Mouse (Mus musculus) mouse embryonic stem cell (cell line): ENCODE data around the gene Fgfr2.

Experiments used
- in situ Hi-C, 2 experiments: fragments of 300-500 bp; cut with MboI; formaldehyde crosslinking; loops; 1 replicate in 1 of 2; 3 replicates in 1 of 2; pipeline ENCODE4 v1.14.3; 2019 to 2020; ENCODE audit warnings: low sequenced_read_pairs in 2 of 2, low pct_unique_long_range_greater_than_20kb in 1 of 2, mixed read lengths in 1 of 2; ENCODE audit not compliant: unreplicated experiment in 1 of 2

The Fgfr2 gene

GRCm38 (mm10) chr7:133094161-133094560 lies 29.0 kb downstream of the Fgfr2 start:
- in situ Hi-C loops: no loop called here

- in situ Hi-C loops: no loop called here
Measured at GRCm38 (mm10) chr7:133093731-133094130, 29.4 kb downstream of the Fgfr2 start.

GRCm38 (mm10) chr7:133090641-133091040 lies 32.5 kb downstream of the Fgfr2 start:
- in situ Hi-C loops: no loop called here

- in situ Hi-C loops: no loop called here
Measured at GRCm38 (mm10) chr7:133089621-133090260, 33.4 kb downstream of the Fgfr2 start.

GRCm38 (mm10) chr7:133088830-133089261 lies 34.3 kb downstream of the Fgfr2 start:
- in situ Hi-C loops: no loop called here

DNA sequence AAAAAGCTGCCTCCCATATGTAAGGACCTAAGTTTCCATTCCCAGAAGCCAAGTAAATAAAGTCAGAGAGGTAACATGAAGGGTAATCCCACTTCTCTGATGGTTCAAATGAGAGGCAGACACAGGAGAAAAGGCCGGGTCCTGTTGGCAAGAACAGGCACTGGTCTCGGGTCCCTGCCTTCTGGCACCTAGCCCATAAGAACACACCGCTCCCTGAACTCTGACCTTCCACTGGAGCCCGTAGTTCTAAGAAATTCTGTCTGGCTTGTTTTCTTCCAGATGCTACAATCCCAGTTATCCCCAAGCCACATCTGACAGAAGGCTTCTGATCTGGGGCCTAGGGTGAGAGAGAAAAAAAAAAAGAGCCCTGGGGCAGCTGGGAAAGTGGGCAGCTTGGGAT lies 34.7 kb downstream of the Fgfr2 start:
- in situ Hi-C loops: no loop called here

GRCm38 (mm10) chr7:133085408-133085807 lies 37.7 kb downstream of the Fgfr2 start:
- in situ Hi-C loops: no loop called here

- in situ Hi-C loops: no loop called here
Measured at GRCm38 (mm10) chr7:133083936-133084614, 39.1 kb downstream of the Fgfr2 start.

DNA sequence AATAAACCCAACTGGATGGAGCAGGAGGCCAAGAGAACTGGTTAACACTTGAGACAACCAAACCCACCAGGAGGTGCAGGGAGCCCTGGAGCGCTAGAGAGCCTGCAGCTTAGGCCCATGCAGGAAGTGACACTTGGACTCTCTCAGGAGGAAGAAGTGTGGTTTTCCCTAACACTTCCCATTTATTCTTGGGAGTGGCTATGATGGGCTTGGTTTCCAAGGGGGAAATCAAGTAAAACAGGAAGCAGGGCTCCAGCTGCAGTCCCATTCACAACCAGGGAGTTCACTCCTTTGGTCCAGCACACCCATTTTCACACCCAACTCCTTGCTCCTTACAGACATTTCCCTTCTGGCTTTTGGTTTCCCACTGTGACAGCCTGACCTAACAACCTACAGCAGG lies 44.2 kb downstream of the Fgfr2 start:
- in situ Hi-C loops: no loop called here

GRCm38 (mm10) chr7:133074462-133075133 lies 48.6 kb downstream of the Fgfr2 start:
- in situ Hi-C loops: no loop called here

DNA sequence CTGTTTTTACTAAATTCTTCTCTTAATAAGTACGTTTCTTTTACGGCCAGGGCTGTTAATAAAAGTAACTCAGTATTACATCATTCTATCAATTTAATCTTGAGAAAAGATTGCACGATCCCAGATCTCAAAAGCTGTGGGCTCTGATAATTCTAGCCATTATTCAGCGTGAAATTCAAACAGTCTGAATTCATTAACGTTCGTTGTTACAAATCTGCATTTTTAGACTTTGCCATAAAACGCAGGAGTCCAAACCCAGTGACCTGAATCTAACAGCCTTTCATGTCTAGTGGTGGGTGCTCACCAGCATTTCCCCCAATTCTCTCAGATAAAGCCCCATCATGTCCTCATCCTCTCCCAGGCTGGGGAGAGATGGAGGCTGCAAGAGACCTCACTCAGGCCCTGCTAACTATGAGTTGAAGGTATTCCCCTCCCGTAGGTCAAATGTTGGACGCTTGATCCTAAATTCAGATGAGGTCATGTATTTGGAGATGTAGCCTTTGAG lies 50.0 kb downstream of the Fgfr2 start:
- in situ Hi-C loops: no loop called here

DNA sequence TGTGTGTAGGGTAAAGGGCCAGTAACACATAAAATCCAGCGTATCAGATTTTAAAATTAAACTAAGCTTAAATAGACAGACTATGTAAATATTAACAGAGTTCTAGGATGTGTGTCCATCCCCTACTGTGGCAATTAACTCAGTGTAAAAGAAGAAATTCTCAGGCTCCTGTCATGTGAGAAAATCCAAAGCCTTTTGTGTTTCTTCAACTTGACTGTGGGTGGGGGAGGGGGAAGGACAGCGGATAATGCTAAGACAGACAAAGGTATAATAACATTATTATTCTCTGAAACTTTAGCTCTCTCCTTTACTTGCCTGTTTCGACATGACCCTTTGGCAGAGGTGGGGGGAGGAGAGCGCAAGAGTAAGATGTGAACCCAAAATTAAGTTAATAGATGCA lies 50.6 kb downstream of the Fgfr2 start:
- in situ Hi-C loops: no loop called here

DNA sequence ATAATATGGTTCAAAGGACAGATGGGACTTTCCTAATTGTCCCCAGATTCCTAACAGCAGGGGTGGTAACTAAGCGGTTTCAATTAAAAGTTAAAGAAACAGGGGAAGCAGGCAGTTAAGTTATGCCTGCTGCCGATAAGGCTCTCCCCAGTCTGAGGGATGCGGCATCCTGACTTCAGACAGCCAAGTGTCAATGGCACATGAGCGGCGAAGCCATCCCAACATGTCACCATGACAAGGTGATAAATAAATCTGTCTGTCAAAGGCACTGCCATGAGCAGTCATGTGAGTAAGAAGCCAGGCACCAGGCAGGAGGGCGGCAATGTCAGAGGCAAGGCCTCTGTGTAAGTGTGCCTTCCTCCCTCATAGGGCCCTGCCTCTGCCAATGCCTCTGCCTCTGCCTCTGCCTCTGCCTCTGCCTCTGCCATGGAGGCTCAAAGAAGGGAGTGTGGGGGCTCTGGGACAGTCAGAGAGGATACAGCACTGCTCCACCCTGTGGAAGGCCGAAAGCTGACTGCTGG lies 55.8 kb downstream of the Fgfr2 start:
- in situ Hi-C loops: no loop called here

- in situ Hi-C loops: no loop called here
Measured at GRCm38 (mm10) chr7:133066776-133067175, 56.4 kb downstream of the Fgfr2 start.

GRCm38 (mm10) chr7:133062055-133062454 lies 61.1 kb downstream of the Fgfr2 start:
- in situ Hi-C loops: no loop called here

- in situ Hi-C loops: no loop called here
Measured at GRCm38 (mm10) chr7:133060170-133060569, 63.0 kb downstream of the Fgfr2 start.

- in situ Hi-C loops: loop anchor here in 1 of 2 experiments (5.0 kb wide), 1 partner anchor 73 kb away; no protein-coding TSS in a partner anchor
Measured at GRCm38 (mm10) chr7:133059517-133060104, 63.5 kb downstream of the Fgfr2 start.

DNA sequence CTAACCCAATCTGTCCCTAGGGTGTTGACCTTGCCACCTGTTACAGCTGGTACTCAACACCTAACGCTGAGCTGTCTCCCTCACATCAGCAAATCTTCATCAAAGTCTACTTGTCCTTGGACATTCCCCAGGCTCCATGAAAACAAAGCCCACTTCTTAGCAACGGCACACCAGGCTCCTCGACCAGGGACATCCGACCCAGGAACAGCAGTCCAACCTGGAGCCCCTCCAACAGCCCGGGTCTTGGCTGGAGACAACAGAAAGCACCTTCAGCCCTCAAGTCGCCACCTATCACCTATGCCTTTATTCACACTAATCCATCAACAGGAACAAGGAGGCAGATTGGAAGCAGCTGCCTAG lies 64.0 kb downstream of the Fgfr2 start:
- in situ Hi-C loops: loop anchor here in 1 of 2 experiments (5.0 kb wide), 1 partner anchor 73 kb away; no protein-coding TSS in a partner anchor
